Mouse (Mus musculus): Measurements from ENCODE around the gene 1110017D15Rik. TPM values are rescaled to one million over a fixed set of nuclear protein-coding genes. Genes with fewer than 3 reads are reported as not detected.

1110017D15Rik gene
- polyA plus RNA-seq, 1 experiment from 2014 or later: 0.68 TPM

GRCm38 (mm10) chr4:41527996-41528395, 10.9 kb upstream of the 1110017D15Rik start:
- no peak for TF ChIP-seq CTCF (IDR thresholded peaks at IDR 0.05; ENCODE audit: low read depth)
- H3K36me3 ChIP-seq (ENCODE audit: insufficient read depth, low read length): no peaks in the 10 kb centered on the region
- DNase-seq (ENCODE audit: low spot score) (peak; percentile 55), ATAC-seq (replicated peaks; ENCODE audit: low FRiP score, low read depth) (no peak)
- H3K4me3 ChIP-seq (replicated peaks; ENCODE audit: low read depth, low read length): no peak overlapping the region
- H3K9ac ChIP-seq (ENCODE audit: low read depth, low read length): no peak overlapping the region
- no peak overlapping the region for H3K4me2 ChIP-seq (ENCODE audit: low read length)
- H3K4me1 ChIP-seq (replicated peaks; ENCODE audit: insufficient read depth, low read length): no peaks in the 10 kb centered on the region
- 5% methylated on average over 8 of the region's 8 CpGs for WGBS
- no peaks in the 10 kb centered on the region for H3K9me3 ChIP-seq (replicated peaks; ENCODE audit: low read length)
- no peak overlapping the region for H3K27ac ChIP-seq
- no peaks in the 10 kb centered on the region for H3K27me3 ChIP-seq (ENCODE audit: insufficient read depth, low read length)

GRCm38 (mm10) chr4:41527076-41527475, 9.9 kb upstream of the 1110017D15Rik start:
- no peaks in the 10 kb centered on the region for H3K36me3 ChIP-seq (ENCODE audit: insufficient read depth, low read length)
- ATAC-seq (replicated peaks; ENCODE audit: low FRiP score, low read depth) (no peak), DNase-seq (ENCODE audit: low spot score) (no peak)
- H3K9ac ChIP-seq (ENCODE audit: low read depth, low read length): no peak overlapping the region
- H3K9me3 ChIP-seq (replicated peaks; ENCODE audit: low read length): no peaks in the 10 kb centered on the region
- H3K4me1 ChIP-seq (replicated peaks; ENCODE audit: insufficient read depth, low read length): no peaks in the 10 kb centered on the region
- no peaks in the 10 kb centered on the region for H3K27me3 ChIP-seq (ENCODE audit: insufficient read depth, low read length)
- 28% methylated on average over 13 of the region's 13 CpGs for WGBS
- no peak overlapping the region for H3K4me2 ChIP-seq (ENCODE audit: low read length)
- no peak overlapping the region for H3K4me3 ChIP-seq (replicated peaks; ENCODE audit: low read depth, low read length)
- H3K27ac ChIP-seq: no peak overlapping the region
- no peak for TF ChIP-seq CTCF (IDR thresholded peaks at IDR 0.05; ENCODE audit: low read depth)

- Histone ChIP-seq H3K4me2 (ENCODE audit: low read length) (no peak overlapping the region), H3K27ac (no peak overlapping the region), H3K4me3 (replicated peaks; ENCODE audit: low read depth, low read length) (no peak overlapping the region), H3K36me3 (ENCODE audit: insufficient read depth, low read length) (no peaks in the 10 kb centered on the region), H3K9ac (ENCODE audit: low read depth, low read length) (no peak overlapping the region), H3K27me3 (ENCODE audit: insufficient read depth, low read length) (no peaks in the 10 kb centered on the region), H3K9me3 (replicated peaks; ENCODE audit: low read length) (no peaks in the 10 kb centered on the region), H3K4me1 (replicated peaks; ENCODE audit: insufficient read depth, low read length) (no peaks in the 10 kb centered on the region)
- TF ChIP-seq CTCF (IDR thresholded peaks at IDR 0.05; ENCODE audit: low read depth): no peak
- ATAC-seq (replicated peaks; ENCODE audit: low FRiP score, low read depth): no peak
- WGBS: 51% methylated on average over 7 of the region's 7 CpGs
- no peak for DNase-seq (ENCODE audit: low spot score)
Measured at GRCm38 (mm10) chr4:41526553-41526952, 9.4 kb upstream of the 1110017D15Rik start.

DNA sequence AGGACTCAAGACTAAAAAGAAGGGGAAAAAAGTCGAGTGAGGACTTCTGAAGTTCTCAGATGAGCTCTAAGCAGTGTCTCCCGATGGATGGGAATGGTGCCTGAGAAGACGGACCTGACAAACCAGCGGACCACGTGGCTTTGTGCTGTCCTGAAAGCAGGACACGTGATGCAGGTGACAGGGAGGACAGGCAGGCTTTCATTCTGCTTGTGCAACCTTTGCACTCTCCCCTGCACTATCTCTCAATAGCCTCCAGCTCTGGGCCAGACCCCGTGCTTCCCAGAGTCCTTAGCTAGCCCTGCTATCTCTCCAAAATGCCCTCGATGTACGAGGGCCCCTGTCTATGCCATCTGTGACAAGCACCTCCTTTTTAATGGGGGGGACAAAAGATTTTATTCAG, 7.7 kb upstream of the 1110017D15Rik start:
- no peak for DNase-seq (ENCODE audit: low spot score)
- WGBS: 73% methylated on average over 9 of the region's 9 CpGs
- Histone ChIP-seq H3K4me3 (replicated peaks; ENCODE audit: low read depth, low read length) (no peak overlapping the region), H3K36me3 (ENCODE audit: insufficient read depth, low read length) (no peaks in the 10 kb centered on the region), H3K27ac (no peak overlapping the region), H3K4me1 (replicated peaks; ENCODE audit: insufficient read depth, low read length) (no peaks in the 10 kb centered on the region), H3K9ac (ENCODE audit: low read depth, low read length) (no peak overlapping the region), H3K27me3 (ENCODE audit: insufficient read depth, low read length) (no peaks in the 10 kb centered on the region), H3K9me3 (replicated peaks; ENCODE audit: low read length) (no peaks in the 10 kb centered on the region), H3K4me2 (ENCODE audit: low read length) (no peak overlapping the region)
- ATAC-seq (replicated peaks; ENCODE audit: low FRiP score, low read depth): no peak
- no peak for TF ChIP-seq CTCF (IDR thresholded peaks at IDR 0.05; ENCODE audit: low read depth)

DNA sequence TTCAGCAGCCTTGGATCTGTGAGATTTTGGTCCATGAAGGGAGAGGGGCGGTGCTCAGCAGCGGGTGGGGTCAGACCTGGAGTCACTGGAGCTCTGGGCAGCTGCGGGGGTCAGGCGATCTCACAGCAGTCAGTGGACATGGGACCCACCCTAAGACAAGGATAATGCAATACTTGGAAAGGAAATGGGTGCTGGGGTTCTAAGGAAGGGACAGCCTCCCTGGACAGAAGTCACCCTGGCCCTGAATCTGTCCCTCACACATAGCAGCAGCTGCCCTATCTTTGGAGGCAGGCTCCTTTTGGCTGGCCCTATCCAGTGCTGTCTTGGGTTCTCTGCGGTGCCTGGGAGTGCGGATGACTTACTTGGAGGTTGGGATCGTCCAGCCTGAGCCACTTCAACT, 6.7 kb upstream of the 1110017D15Rik start:
- no peak for ATAC-seq (replicated peaks; ENCODE audit: low FRiP score, low read depth)
- H3K9ac ChIP-seq (ENCODE audit: low read depth, low read length): no peak overlapping the region
- no peak for DNase-seq (ENCODE audit: low spot score)
- WGBS: 76% methylated on average over 7 of the region's 7 CpGs
- no peak overlapping the region for H3K4me3 ChIP-seq (replicated peaks; ENCODE audit: low read depth, low read length)
- H3K27ac ChIP-seq: no peak overlapping the region
- H3K4me2 ChIP-seq (ENCODE audit: low read length): no peak overlapping the region
- no peaks in the 10 kb centered on the region for H3K9me3 ChIP-seq (replicated peaks; ENCODE audit: low read length)
- H3K36me3 ChIP-seq (ENCODE audit: insufficient read depth, low read length): no peaks in the 10 kb centered on the region
- H3K27me3 ChIP-seq (ENCODE audit: insufficient read depth, low read length): no peaks in the 10 kb centered on the region
- no peak for TF ChIP-seq CTCF (IDR thresholded peaks at IDR 0.05; ENCODE audit: low read depth)
- H3K4me1 ChIP-seq (replicated peaks; ENCODE audit: insufficient read depth, low read length): no peaks in the 10 kb centered on the region

DNA sequence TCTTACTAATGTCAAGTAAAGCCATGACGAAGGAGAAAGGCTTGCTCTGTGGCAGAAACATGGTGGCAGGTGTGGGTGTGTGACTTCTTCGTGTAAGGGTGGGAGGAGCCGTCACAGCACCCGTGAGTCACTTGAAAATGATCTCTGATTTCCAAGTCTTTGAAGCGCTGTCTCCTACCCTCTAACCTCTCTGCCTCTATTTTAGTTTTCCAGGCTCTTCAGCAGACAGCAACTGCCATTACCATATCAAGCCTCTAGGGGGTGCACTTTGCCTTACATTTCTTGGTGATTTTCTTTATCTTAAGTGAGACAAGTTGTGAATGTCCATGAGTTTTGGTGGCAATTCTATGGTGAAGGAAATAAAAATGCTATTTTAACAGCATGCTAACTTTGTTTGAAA, 5.7 kb upstream of the 1110017D15Rik start:
- peak; percentile 84 for TF ChIP-seq CTCF (IDR thresholded peaks at IDR 0.05; ENCODE audit: low read depth)
- ATAC-seq (replicated peaks; ENCODE audit: low FRiP score, low read depth): no peak
- H3K9me3 ChIP-seq (replicated peaks; ENCODE audit: low read length): no peaks in the 10 kb centered on the region
- peak; percentile 56 for DNase-seq (ENCODE audit: low spot score)
- H3K4me3 ChIP-seq (replicated peaks; ENCODE audit: low read depth, low read length): no peak overlapping the region
- H3K27me3 ChIP-seq (ENCODE audit: insufficient read depth, low read length): no peaks in the 10 kb centered on the region
- H3K9ac ChIP-seq (ENCODE audit: low read depth, low read length): no peak overlapping the region
- no peaks in the 10 kb centered on the region for H3K4me1 ChIP-seq (replicated peaks; ENCODE audit: insufficient read depth, low read length)
- no peaks in the 10 kb centered on the region for H3K36me3 ChIP-seq (ENCODE audit: insufficient read depth, low read length)
- H3K4me2 ChIP-seq (ENCODE audit: low read length): no peak overlapping the region
- WGBS: 34% methylated on average over 5 of the region's 5 CpGs
- no peak overlapping the region for H3K27ac ChIP-seq

DNA sequence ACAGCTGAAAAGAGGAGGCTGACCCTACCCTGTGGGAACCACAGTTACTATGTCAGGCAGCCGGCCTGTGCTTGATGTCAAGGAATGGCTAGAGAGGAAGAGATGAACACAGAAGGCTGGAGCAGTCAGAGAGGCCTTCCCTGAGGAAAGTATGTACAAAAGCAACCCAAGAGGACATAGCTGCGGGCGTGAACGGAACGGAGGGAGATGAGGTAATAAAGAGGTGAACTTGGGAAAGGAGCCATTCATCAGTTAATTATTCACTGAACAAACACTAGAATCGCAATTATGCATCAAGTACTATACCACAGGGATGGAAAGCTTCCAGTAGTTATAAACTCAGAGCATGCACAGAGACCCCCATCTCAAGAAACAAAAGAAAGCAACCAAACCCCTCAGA, 5.0 kb upstream of the 1110017D15Rik start:
- H3K36me3 ChIP-seq (ENCODE audit: insufficient read depth, low read length): no peaks in the 10 kb centered on the region
- H3K4me1 ChIP-seq (replicated peaks; ENCODE audit: insufficient read depth, low read length): no peaks in the 10 kb centered on the region
- no peak overlapping the region for H3K4me2 ChIP-seq (ENCODE audit: low read length)
- H3K27ac ChIP-seq: no peak overlapping the region
- WGBS: 47% methylated on average over 6 of the region's 6 CpGs
- DNase-seq (ENCODE audit: low spot score) (no peak), ATAC-seq (replicated peaks; ENCODE audit: low FRiP score, low read depth) (no peak)
- H3K27me3 ChIP-seq (ENCODE audit: insufficient read depth, low read length): no peaks in the 10 kb centered on the region
- no peak for TF ChIP-seq CTCF (IDR thresholded peaks at IDR 0.05; ENCODE audit: low read depth)
- H3K4me3 ChIP-seq (replicated peaks; ENCODE audit: low read depth, low read length): no peak overlapping the region
- no peak overlapping the region for H3K9ac ChIP-seq (ENCODE audit: low read depth, low read length)
- no peaks in the 10 kb centered on the region for H3K9me3 ChIP-seq (replicated peaks; ENCODE audit: low read length)
